ENCODE assay signal across 8 mouse cellular contexts in genomic region chr9:102933925-102934721, GRCm38 (mm10). TPM values are rescaled to one million over a fixed set of nuclear protein-coding genes. Genes with fewer than 3 reads are reported as not detected.
DNase-seq lines count a peak whose midpoint lies in the region; ATAC-seq and TF ChIP-seq lines count a peak whose summit lies in the region.

No protein-coding gene starts in this region.

- H3K27ac ChIP-seq in hindbrain, embryonic 10.5 days = no peak overlapping the region
- peak overlapping the region; percentile 58; the same call in 1 of the 2 replicates for H3K27ac ChIP-seq in lung, embryonic 15.5 days
- no peak overlapping the region for H3K27ac ChIP-seq in stomach, postnatal 0 days (replicated peaks)

- no peak overlapping the region for H3K9ac ChIP-seq in lung, embryonic 15.5 days
- no peak overlapping the region for H3K9ac ChIP-seq in stomach, postnatal 0 days (ENCODE audit: low read length)

- H3K4me1 ChIP-seq in hindbrain, embryonic 10.5 days (replicated peaks) = peaks cover 9% of the 10 kb centered on the region
- 0 out of 2 replicates have a peak, but pooled peaks cover 10% of the 10 kb centered on the region for H3K4me1 ChIP-seq in lung, embryonic 15.5 days
- no peaks in the 10 kb centered on the region for H3K4me1 ChIP-seq in stomach, postnatal 0 days (replicated peaks; ENCODE audit: control insufficient read depth, insufficient read depth)

- H3K4me3 ChIP-seq in hindbrain, embryonic 10.5 days = peak overlapping the region; percentile 36
- H3K4me3 ChIP-seq in lung, embryonic 15.5 days = peak overlapping the region; percentile 30
- H3K4me3 ChIP-seq in stomach, postnatal 0 days (ENCODE audit: low read depth, low read length) = peak overlapping the region; percentile 19; the same call in 1 of the 2 replicates

- no peak for TF ChIP-seq EP300 in stomach, postnatal 0 days (optimal IDR thresholded peaks at IDR 0.05)

- peak; percentile 7 for DNase-seq in urinary bladder, postnatal 25 days (ENCODE audit: low spot score)
- DNase-seq in urinary bladder, adult 2 months (ENCODE audit: low spot score) = no peak
- DNase-seq in hindbrain, embryonic 10.5 days (ENCODE audit: low spot score) = no peak
- peak; percentile 61 for DNase-seq in stomach, postnatal 0 days (ENCODE audit: low spot score)
- no peak for DNase-seq in frontal cortex, postnatal 10 days (ENCODE audit: low spot score in 2 of 2)
- DNase-seq in adrenal gland, postnatal 25 days = no peak
- no peak for DNase-seq in thymus, postnatal 36 days

- H3K27me3 ChIP-seq in hindbrain, embryonic 10.5 days (ENCODE audit: insufficient read depth, poor library complexity, severe bottlenecking) = no peaks in the 10 kb centered on the region
- no peaks in the 10 kb centered on the region for H3K27me3 ChIP-seq in lung, embryonic 15.5 days
- no peaks in the 10 kb centered on the region for H3K27me3 ChIP-seq in stomach, postnatal 0 days (ENCODE audit: control insufficient read depth, insufficient read depth, low read length)

- H3K9me3 ChIP-seq in hindbrain, embryonic 10.5 days = no peaks in the 10 kb centered on the region
- H3K9me3 ChIP-seq in lung, embryonic 15.5 days = no peaks in the 10 kb centered on the region
- H3K9me3 ChIP-seq in stomach, postnatal 0 days (ENCODE audit: control insufficient read depth, low read length) = no peaks in the 10 kb centered on the region

- no peaks in the 10 kb centered on the region for H3K36me3 ChIP-seq in hindbrain, embryonic 10.5 days
- no peaks in the 10 kb centered on the region for H3K36me3 ChIP-seq in lung, embryonic 15.5 days
- H3K36me3 ChIP-seq in stomach, postnatal 0 days (ENCODE audit: control insufficient read depth, insufficient read depth, low read length) = no peaks in the 10 kb centered on the region

- WGBS in hindbrain, embryonic 10.5 days = 50% methylated on average over 20 of the region's 20 CpGs
- 18% methylated on average over 20 of the region's 20 CpGs for WGBS in lung, embryonic 15.5 days
- WGBS in stomach, postnatal 0 days = 30% methylated on average over 20 of the region's 20 CpGs

- no peak for TF ChIP-seq CTCF in stomach, postnatal 0 days (IDR thresholded peaks at IDR 0.05; ENCODE audit: low read depth)

- peak overlapping the region; percentile 52 for H3K4me2 ChIP-seq in lung, embryonic 15.5 days
- peak overlapping the region; percentile 50 for H3K4me2 ChIP-seq in stomach, postnatal 0 days (replicated peaks; ENCODE audit: low read depth)

- peak; percentile 79; the same call in 1 of the 2 replicates for ATAC-seq in lung, embryonic 15.5 days (ENCODE audit: borderline replicate concordance, extremely low read depth, low FRiP score, low TSS enrichment)
- ATAC-seq in stomach, postnatal 0 days (ENCODE audit: low FRiP score, low TSS enrichment) = peak; percentile 88

RNA-seq across cellular contexts. Expression of gene Slco2a1, which starts 54.4 kb away (rescaled TPM):
- 4.8 and 7.4 TPM in 2 replicates for polyA plus RNA-seq in urinary bladder, adult 2 months (2012; rRNA removed)
- polyA plus RNA-seq in hindbrain, embryonic 10.5 days (2016; fragmentation: Nextera tagmentation; extraction: Ambion mirVana) = 0.44 and 0.45 TPM in 2 replicates
- polyA plus RNA-seq in lung, embryonic 15.5 days (2015; fragmentation: Nextera tagmentation; extraction: Ambion mirVana) = 14.7 and 17.5 TPM in 2 replicates
- 22.1 and 22.3 TPM in 2 replicates for polyA plus RNA-seq in stomach, postnatal 0 days (2015; fragmentation: Nextera tagmentation; extraction: Ambion mirVana)
- 2.6 and 3.2 TPM in 2 replicates for total RNA-seq in adrenal gland, postnatal 25 days (2021)

Comparison
In these comparisons a context has a peak if more than half of its experiments do, and no peak if none do; other contexts are left out.
1. DNase-seq: peak in urinary bladder, postnatal 25 days (single experiment) and stomach, postnatal 0 days (single experiment); none in urinary bladder, adult 2 months (single experiment), hindbrain, embryonic 10.5 days (single experiment), frontal cortex, postnatal 10 days (0 of 2), adrenal gland, postnatal 25 days (single experiment) and thymus, postnatal 36 days (0 of 2).
2. Peak in every context shown above with its lines, with median percentiles within 50 percentile points of each other: H3K4me3 ChIP-seq.